Mouse (Mus musculus) mesoderm, embryonic 11.5 days (tissue): ENCODE data around the gene Gnb1.
"Not testable (repeated sequence)": the region's sequence is repeated elsewhere in the genome, so short reads cannot be mapped to it uniquely, and the experiment has no call there.

Source experiments
- DNase-seq: peaks from one replicate; pipeline ENCODE4 v3.0.0-alpha.2; 2012; ENCODE audit warnings: low read depth, low spot score

The Gnb1 gene

GRCm38 (mm10) chr4:155551073-155551472, 59.9 kb downstream of the Gnb1 start:
- no peak for DNase-seq

GRCm38 (mm10) chr4:155552917-155553532, 61.9 kb downstream of the Gnb1 start:
- no peak for DNase-seq

GRCm38 (mm10) chr4:155554880-155555279, 63.7 kb downstream of the Gnb1 start:
- DNase-seq, result no peak

- DNase-seq, result no peak
These were observed 64.3 kb downstream of the Gnb1 start for GRCm38 (mm10) chr4:155555464-155555863.

GRCm38 (mm10) chr4:155559454-155559853, 68.3 kb downstream of the Gnb1 start:
- DNase-seq, result no peak

- DNase-seq, result no peak
These were observed 69.8 kb downstream of the Gnb1 start for GRCm38 (mm10) chr4:155560932-155561331.

- peak; percentile 43 for DNase-seq
These were observed 70.7 kb downstream of the Gnb1 start, which contains the start of gene Nadk for GRCm38 (mm10) chr4:155561661-155562442. Gene Nadk, plus strand, starts transcription at chr4:155562378.

GRCm38 (mm10) chr4:155562725-155563399, 71.7 kb downstream of the Gnb1 start:
- DNase-seq, result peak; percentile 61

GRCm38 (mm10) chr4:155563400-155564231, 72.5 kb downstream of the Gnb1 start:
- peak; percentile 99 for DNase-seq

- DNase-seq, result no peak
These were observed 73.3 kb downstream of the Gnb1 start for GRCm38 (mm10) chr4:155564315-155565069.

GRCm38 (mm10) chr4:155566555-155566954, 75.4 kb downstream of the Gnb1 start:
- DNase-seq, result no peak

GRCm38 (mm10) chr4:155568170-155568569, 77.0 kb downstream of the Gnb1 start:
- peak; percentile 42 for DNase-seq

- DNase-seq, result no peak
These were observed 77.6 kb downstream of the Gnb1 start for GRCm38 (mm10) chr4:155568632-155569370.

- no peak for DNase-seq
These were observed 78.7 kb downstream of the Gnb1 start for GRCm38 (mm10) chr4:155569818-155570217.

- DNase-seq, result not testable (repeated sequence)
These were observed 79.2 kb downstream of the Gnb1 start for GRCm38 (mm10) chr4:155570315-155570714.

GRCm38 (mm10) chr4:155571442-155571841, 80.3 kb downstream of the Gnb1 start:
- DNase-seq, result no peak

GRCm38 (mm10) chr4:155573155-155573554, 82.0 kb downstream of the Gnb1 start:
- no peak for DNase-seq

- no peak for DNase-seq
These were observed 82.7 kb downstream of the Gnb1 start for GRCm38 (mm10) chr4:155573876-155574275.

GRCm38 (mm10) chr4:155574931-155575330, 83.8 kb downstream of the Gnb1 start:
- no peak for DNase-seq

GRCm38 (mm10) chr4:155575521-155575920, 84.4 kb downstream of the Gnb1 start:
- no peak for DNase-seq
